ENCODE assay signal across 8 mouse cellular contexts in the genomic region with DNA sequence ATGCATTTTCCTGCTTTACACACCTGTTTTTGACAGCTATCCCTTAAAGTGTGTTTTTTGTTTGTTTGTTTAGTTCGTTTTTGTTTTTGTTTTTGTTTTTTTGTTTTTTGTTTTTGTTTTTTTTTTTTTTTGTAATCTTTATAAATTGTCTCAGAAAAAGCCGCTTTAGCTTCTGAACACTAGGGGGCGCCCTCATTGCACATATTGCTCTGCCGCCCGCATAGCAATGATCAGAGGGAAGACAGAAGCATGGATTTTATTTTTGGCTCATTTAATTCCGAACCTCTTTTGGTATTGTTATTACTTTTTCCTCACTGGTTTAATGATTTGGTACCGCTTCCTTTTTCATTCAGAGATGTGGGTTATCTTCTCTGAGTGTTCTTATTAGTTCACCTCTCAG.
DNase-seq lines count a peak whose midpoint lies in the region; ATAC-seq and TF ChIP-seq lines count a peak whose summit lies in the region.

No protein-coding gene starts in this region.

- 5% methylated on average over 7 of the region's 7 CpGs for WGBS in lung, embryonic 14.5 days
- WGBS in lung, adult 2 months = 5% methylated on average over 7 of the region's 7 CpGs

- no peak overlapping the region for H3K4me2 ChIP-seq in lung, embryonic 14.5 days

- H3K27me3 ChIP-seq in lung, embryonic 14.5 days (ENCODE audit: insufficient read depth, low read length) = no peaks in the 10 kb centered on the region

- H3K4me3 ChIP-seq in lung, embryonic 14.5 days (ENCODE audit: low read depth, low read length) = no peak overlapping the region
- H3K4me3 ChIP-seq in lung, adult 2 months (replicated peaks; ENCODE audit: extremely low read depth, low read depth, low read length) = no peak overlapping the region

- H3K9ac ChIP-seq in lung, embryonic 14.5 days = no peak overlapping the region

- H3K4me1 ChIP-seq in lung, embryonic 14.5 days (ENCODE audit: insufficient read depth) = no peaks in the 10 kb centered on the region
- no peaks in the 10 kb centered on the region for H3K4me1 ChIP-seq in lung, adult 2 months (ENCODE audit: control insufficient read depth, insufficient read depth, low read length)

- ATAC-seq in lung, embryonic 14.5 days (ENCODE audit: insufficient read depth) = no peak

- no peak for TF ChIP-seq POLR2A in lung, adult 2 months (IDR thresholded peaks at IDR 0.05; ENCODE audit: borderline replicate concordance, extremely low read depth, low read depth, low read length)

- no peak overlapping the region for H3K27ac ChIP-seq in lung, embryonic 14.5 days (ENCODE audit: low read depth)

- peak; percentile 67 for TF ChIP-seq CTCF in lung, embryonic 14.5 days (IDR thresholded peaks at IDR 0.05; ENCODE audit: low read depth)
- TF ChIP-seq CTCF in lung, adult 2 months (IDR thresholded peaks at IDR 0.05; ENCODE audit: insufficient read depth, low read length) = no peak

- H3K9me3 ChIP-seq in lung, embryonic 14.5 days (ENCODE audit: low read depth, low read length) = no peaks in the 10 kb centered on the region

- DNase-seq in lung, embryonic 14.5 days = peak; percentile 82
- DNase-seq in lung, adult 2 months = no peak
- peak; percentile 59 for DNase-seq in NIH3T3 (ENCODE audit: low read depth)
- DNase-seq in brain, adult 2 months (ENCODE audit: low read depth, low spot score) = peak; percentile 65
- peak; percentile 40 for DNase-seq in forelimb bud, embryonic 11.5 days (ENCODE audit: low read depth, low spot score)
- peak; percentile 37 to 67 for DNase-seq in left cerebral cortex, adult 18-20 months (ENCODE audit: low spot score in 2 of 2)
- DNase-seq in right cerebral cortex, postnatal 36 days (ENCODE audit: low spot score in 2 of 2) = peak; percentile 6 to 8
- no peak for DNase-seq in lung, postnatal 4 days

- no peaks in the 10 kb centered on the region for H3K36me3 ChIP-seq in lung, embryonic 14.5 days (ENCODE audit: insufficient read depth)

Comparison
In these comparisons a context has a peak if more than half of its experiments do, and no peak if none do; other contexts are left out.
1. DNase-seq: peak in lung, embryonic 14.5 days (single experiment), NIH3T3 (single experiment), brain, adult 2 months (single experiment), forelimb bud, embryonic 11.5 days (single experiment), left cerebral cortex, adult 18-20 months (2 of 2) and right cerebral cortex, postnatal 36 days (2 of 2); none in lung, adult 2 months (single experiment) and lung, postnatal 4 days (0 of 2).